Mouse (Mus musculus) heart, embryonic 11.5 days (tissue): Measurements from ENCODE around the gene Bbs12. TPM values are rescaled to one million over a fixed set of nuclear protein-coding genes. Genes with fewer than 3 reads are reported as not detected.

Source experiments
- ATAC-seq: fragments of 200-750 bp; cut with Nextera tagmentation; replicated peaks from 2 replicates; pipeline ENCODE4 v1.8.0; 2017; ENCODE audit warnings: moderate library complexity; ENCODE audit not compliant: insufficient number of reproducible peaks, low FRiP score, low TSS enrichment
- H3K27ac ChIP-seq: fragments of 300-500 bp; sonication (generic); 2 replicates; pipeline ENCODE4 v1.5.1; 2014; ENCODE audit warnings: mild to moderate bottlenecking, low read depth, low read length
- H3K27me3 ChIP-seq: fragments of 300-500 bp; sonication (generic); 2 replicates; pipeline ENCODE4 v1.6.1; 2014; ENCODE audit warnings: mild to moderate bottlenecking, low read length, mixed read lengths; ENCODE audit not compliant: control insufficient read depth, insufficient read depth
- H3K36me3 ChIP-seq: fragments of 300-500 bp; sonication (generic); 2 replicates; pipeline ENCODE4 v1.6.1; 2014; ENCODE audit warnings: mild to moderate bottlenecking, low read length, moderate library complexity, mixed read lengths; ENCODE audit not compliant: control insufficient read depth, insufficient read depth
- H3K4me1 ChIP-seq: fragments of 300-500 bp; sonication (generic); 2 replicates; pipeline ENCODE4 v1.6.1; 2014; ENCODE audit warnings: low read length; ENCODE audit not compliant: control insufficient read depth, insufficient read depth
- H3K4me2 ChIP-seq: fragments of 300-500 bp; sonication (generic); 2 replicates; pipeline ENCODE4 v1.6.1; 2014; ENCODE audit warnings: mild to moderate bottlenecking, moderate library complexity
- H3K4me3 ChIP-seq: fragments of 300-500 bp; sonication (generic); 2 replicates; pipeline ENCODE4 v1.5.1; 2014; ENCODE audit warnings: low read depth, low read length
- H3K9ac ChIP-seq: fragments of 300-500 bp; sonication (generic); 2 replicates; pipeline ENCODE4 v1.6.1; 2014; ENCODE audit warnings: mild to moderate bottlenecking, low read depth, low read length, moderate library complexity
- H3K9me3 ChIP-seq: fragments of 300-500 bp; sonication (generic); replicated peaks from 2 replicates; pipeline ENCODE4 v1.6.1; 2016; ENCODE audit warnings: low read length; ENCODE audit not compliant: control insufficient read depth
- WGBS: fragments of 180-500 bp; shearing (Covaris S2); extraction: QIAGEN DNeasy Blood & Tissue Kit; methylation state at CpG from one replicate; pipeline ENCODE4 v1.1.7; 2014; ENCODE audit not compliant: insufficient replicate concordance; 5-methylcytosine and 5-hydroxymethylcytosine counted together
- polyA plus RNA-seq: library from polyadenylated mRNA; unstranded; fragments of >200 nt; fragmentation: Nextera tagmentation; extraction: Ambion mirVana; gene quantifications from 2 replicates; pipeline ENCODE4 v1.2.1, GENCODE M21; 2014

The Bbs12 gene
- polyA plus RNA-seq, 1 experiment from 2014 or later, result 4.7 TPM

DNA sequence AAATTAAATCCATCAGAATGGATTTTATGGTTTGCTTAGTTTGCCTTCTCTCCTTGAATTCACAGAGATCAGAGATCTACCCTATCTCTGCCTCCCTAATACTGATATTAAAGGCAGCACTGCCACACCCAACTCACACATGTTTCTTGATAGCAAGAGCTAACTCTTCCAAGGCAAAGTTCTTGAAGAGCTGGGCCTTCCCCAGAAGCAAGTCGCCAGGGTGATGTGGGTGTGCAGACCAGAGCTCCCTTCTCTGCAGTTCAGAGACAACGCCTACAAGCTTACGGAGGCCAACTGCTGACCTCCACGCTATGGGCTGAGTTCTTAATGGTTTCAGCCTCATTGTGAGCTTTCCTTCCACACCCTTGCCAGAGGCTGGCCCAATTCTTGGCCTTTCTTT, 29.1 kb upstream of the Bbs12 start:
- no peak for ATAC-seq
- no peaks in the 10 kb centered on the region for H3K9me3 ChIP-seq
- no peak overlapping the region for H3K9ac ChIP-seq
- 74% methylated on average over 4 of the region's 4 CpGs for WGBS
- no peaks in the 10 kb centered on the region for H3K4me1 ChIP-seq
- no peak overlapping the region for H3K4me2 ChIP-seq
- H3K36me3 ChIP-seq, result no peaks in the 10 kb centered on the region
- H3K27ac ChIP-seq, result no peak overlapping the region
- H3K27me3 ChIP-seq, result no peaks in the 10 kb centered on the region
- H3K4me3 ChIP-seq, result no peak overlapping the region

GRCm38 (mm10) chr3:37289237-37289636, 23.1 kb upstream of the Bbs12 start:
- no peak for ATAC-seq

DNA sequence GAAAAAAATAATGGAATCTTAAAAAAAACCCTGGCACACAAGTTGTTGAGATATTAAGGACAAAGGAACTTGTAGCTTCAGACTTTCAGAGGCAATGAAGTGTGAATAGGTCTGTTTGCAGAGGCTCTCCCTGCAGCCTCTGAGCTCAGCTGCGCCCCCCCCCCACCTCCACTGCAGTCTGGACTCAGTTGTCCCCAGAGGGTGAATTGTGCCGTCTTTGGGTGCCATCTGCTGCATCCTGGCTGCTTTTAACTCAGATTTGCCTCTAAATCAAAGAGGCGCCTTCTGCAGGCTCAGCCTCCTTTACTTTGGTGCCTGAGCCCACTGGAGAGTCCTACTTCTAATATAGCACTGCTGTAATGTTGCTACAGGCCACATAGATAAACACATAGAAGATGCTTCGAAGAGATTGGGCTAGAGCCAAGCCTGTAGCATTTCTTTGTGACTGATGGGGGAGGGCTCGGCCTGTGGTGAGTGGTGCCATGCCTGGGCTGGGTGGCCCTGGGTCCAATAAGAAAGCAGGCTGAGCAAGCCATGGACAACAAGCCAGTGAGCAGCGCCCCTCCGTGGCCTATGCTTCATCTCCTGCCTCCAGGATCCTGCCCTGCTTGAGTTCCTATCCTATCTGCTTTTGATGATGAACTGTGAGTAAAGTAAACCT, 21.3 kb upstream of the Bbs12 start:
- no peak overlapping the region for H3K27ac ChIP-seq
- WGBS, result 67% methylated on average over 7 of the region's 7 CpGs
- no peak overlapping the region for H3K4me3 ChIP-seq
- no peak overlapping the region for H3K9ac ChIP-seq
- no peaks in the 10 kb centered on the region for H3K27me3 ChIP-seq
- H3K4me1 ChIP-seq, result no peaks in the 10 kb centered on the region
- ATAC-seq, result no peak
- H3K4me2 ChIP-seq, result no peak overlapping the region
- H3K36me3 ChIP-seq, result no peaks in the 10 kb centered on the region
- no peaks in the 10 kb centered on the region for H3K9me3 ChIP-seq

More at GRCm38 (mm10) chr3:37289237-37289636, 23.1 kb upstream of the Bbs12 start:
- H3K4me1 ChIP-seq, result no peaks in the 10 kb centered on the region
- no peak overlapping the region for H3K4me2 ChIP-seq
- no peaks in the 10 kb centered on the region for H3K36me3 ChIP-seq
- no peaks in the 10 kb centered on the region for H3K9me3 ChIP-seq
- H3K4me3 ChIP-seq, result no peak overlapping the region
- no peak overlapping the region for H3K27ac ChIP-seq
- H3K9ac ChIP-seq, result no peak overlapping the region
- WGBS, result 72% methylated on average over 2 of the region's 2 CpGs
- no peaks in the 10 kb centered on the region for H3K27me3 ChIP-seq

- Histone ChIP-seq H3K27me3 (no peaks in the 10 kb centered on the region), H3K4me2 (no peak overlapping the region), H3K27ac (no peak overlapping the region), H3K9ac (no peak overlapping the region), H3K36me3 (no peaks in the 10 kb centered on the region), H3K4me1 (no peaks in the 10 kb centered on the region), H3K4me3 (no peak overlapping the region), H3K9me3 (no peaks in the 10 kb centered on the region)
- WGBS, result 78% methylated on average over 2 of the region's 2 CpGs
- no peak for ATAC-seq
These were observed 20.4 kb upstream of the Bbs12 start for GRCm38 (mm10) chr3:37291929-37292328.

GRCm38 (mm10) chr3:37292654-37293053, 19.7 kb upstream of the Bbs12 start:
- no peak for ATAC-seq
- H3K4me1 ChIP-seq, result no peaks in the 10 kb centered on the region
- H3K9ac ChIP-seq, result no peak overlapping the region
- H3K27ac ChIP-seq, result no peak overlapping the region
- no peaks in the 10 kb centered on the region for H3K27me3 ChIP-seq
- H3K4me3 ChIP-seq, result no peak overlapping the region
- no peaks in the 10 kb centered on the region for H3K9me3 ChIP-seq
- 61% methylated on average over 2 of the region's 2 CpGs for WGBS
- H3K36me3 ChIP-seq, result no peaks in the 10 kb centered on the region
- H3K4me2 ChIP-seq, result no peak overlapping the region

DNA sequence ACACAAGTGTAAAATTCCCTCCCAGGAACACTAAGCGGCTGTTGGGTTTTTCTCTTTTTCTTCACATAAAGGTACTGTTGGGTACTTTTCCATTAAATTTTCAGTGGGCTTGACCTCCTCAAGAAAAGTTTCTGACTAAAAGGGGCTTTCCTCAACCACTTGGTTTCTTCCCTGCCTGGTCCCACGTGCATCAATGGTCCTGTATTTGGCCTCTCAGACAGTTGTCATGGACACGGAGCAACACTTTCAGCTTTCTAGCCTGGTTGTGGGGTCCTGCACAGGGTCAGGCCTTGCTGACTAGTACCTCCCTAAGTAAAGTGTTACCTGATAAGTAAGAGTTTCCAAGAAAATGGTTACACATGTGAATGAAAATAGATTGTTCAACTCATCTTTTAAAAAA, 12.9 kb upstream of the Bbs12 start:
- Histone ChIP-seq H3K4me2 (no peak overlapping the region), H3K27me3 (no peaks in the 10 kb centered on the region), H3K4me3 (no peak overlapping the region), H3K27ac (no peak overlapping the region), H3K9me3 (no peaks in the 10 kb centered on the region), H3K36me3 (no peaks in the 10 kb centered on the region), H3K9ac (no peak overlapping the region), H3K4me1 (no peaks in the 10 kb centered on the region)
- no peak for ATAC-seq
- WGBS, result 67% methylated on average over 3 of the region's 3 CpGs

DNA sequence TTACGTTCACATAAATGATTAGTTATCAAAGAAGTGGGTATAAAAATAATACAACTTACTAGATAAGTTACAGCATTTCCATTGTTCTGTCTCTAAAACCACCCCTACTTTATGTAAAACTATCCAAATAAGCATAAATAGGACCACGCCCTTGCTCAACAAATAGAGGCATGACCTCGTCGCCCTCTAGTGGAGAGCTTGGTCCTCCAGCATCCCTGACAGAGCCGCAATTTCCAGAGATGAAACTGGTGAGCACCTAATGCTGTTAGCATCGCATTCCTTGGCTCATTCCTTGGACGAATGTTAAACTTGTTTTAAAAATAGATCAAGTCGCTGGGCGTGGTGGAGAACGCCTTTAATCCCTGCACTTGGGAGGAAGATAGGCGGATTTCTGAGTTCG, 9.7 kb upstream of the Bbs12 start:
- H3K4me2 ChIP-seq, result no peak overlapping the region
- 33% methylated on average over 12 of the region's 12 CpGs for WGBS
- H3K9ac ChIP-seq, result no peak overlapping the region
- no peaks in the 10 kb centered on the region for H3K9me3 ChIP-seq
- no peak for ATAC-seq
- H3K27me3 ChIP-seq, result no peaks in the 10 kb centered on the region
- no peak overlapping the region for H3K27ac ChIP-seq
- no peaks in the 10 kb centered on the region for H3K4me1 ChIP-seq
- no peaks in the 10 kb centered on the region for H3K36me3 ChIP-seq
- no peak overlapping the region for H3K4me3 ChIP-seq

- no peak for ATAC-seq
- H3K9ac ChIP-seq, result no peak overlapping the region
- H3K4me1 ChIP-seq, result no peaks in the 10 kb centered on the region
- no peak overlapping the region for H3K4me2 ChIP-seq
- no peaks in the 10 kb centered on the region for H3K9me3 ChIP-seq
- no peak overlapping the region for H3K27ac ChIP-seq
- H3K36me3 ChIP-seq, result no peaks in the 10 kb centered on the region
- WGBS, result 43% methylated on average over 8 of the region's 8 CpGs
- no peak overlapping the region for H3K4me3 ChIP-seq
- H3K27me3 ChIP-seq, result no peaks in the 10 kb centered on the region
These were observed 8.8 kb upstream of the Bbs12 start for GRCm38 (mm10) chr3:37303392-37304139.
